Mouse (Mus musculus): Measurements from ENCODE around the gene Ints5.
A peak's percentile ranks its signal among the peaks of the same experiment; 100 is the strongest.

Gene Ints5

GRCm38 (mm10) chr19:8929224-8930088 is 36.7 kb downstream of the Ints5 start, which contains the start of the genes Rom1 and Eml3:
Gene Rom1 (minus strand): TSS chr19:8929356.
Gene Eml3 (plus strand): TSS chr19:8929552.
- peak; percentile 88 to 93 for DNase-seq (ENCODE audit: low spot score in 2 of 2)

- DNase-seq (ENCODE audit: low spot score in 2 of 2): peak in 1 of 2 experiments; percentile 67
These were observed 37.3 kb downstream of the Ints5 start for GRCm38 (mm10) chr19:8930117-8930516.

GRCm38 (mm10) chr19:8930771-8931170 is 38.0 kb downstream of the Ints5 start:
- peak in 1 of 2 experiments; percentile 62 for DNase-seq (ENCODE audit: low spot score in 2 of 2)

- no peak for DNase-seq (ENCODE audit: low spot score in 2 of 2)
These were observed 43.9 kb downstream of the Ints5 start for GRCm38 (mm10) chr19:8936736-8937135.

- no peak for DNase-seq (ENCODE audit: low spot score in 2 of 2)
These were observed 47.8 kb downstream of the Ints5 start for GRCm38 (mm10) chr19:8940526-8941133.

GRCm38 (mm10) chr19:8941136-8941514 is 48.3 kb downstream of the Ints5 start:
- no peak for DNase-seq (ENCODE audit: low spot score in 2 of 2)

GRCm38 (mm10) chr19:8941515-8942217 is 48.9 kb downstream of the Ints5 start, which contains the start of gene Mta2:
Gene Mta2 (plus strand): TSS chr19:8941875.
- DNase-seq (ENCODE audit: low spot score in 2 of 2): peak; percentile 96 to 97

- no peak for DNase-seq (ENCODE audit: low spot score in 2 of 2)
These were observed 49.6 kb downstream of the Ints5 start for GRCm38 (mm10) chr19:8942276-8942964.

- DNase-seq (ENCODE audit: low spot score in 2 of 2): no peak
These were observed 50.2 kb downstream of the Ints5 start for GRCm38 (mm10) chr19:8943047-8943446.

GRCm38 (mm10) chr19:8944062-8944461 is 51.3 kb downstream of the Ints5 start:
- DNase-seq (ENCODE audit: low spot score in 2 of 2): no peak

GRCm38 (mm10) chr19:8944750-8945149 is 51.9 kb downstream of the Ints5 start:
- peak; percentile 79 to 86 for DNase-seq (ENCODE audit: low spot score in 2 of 2)

GRCm38 (mm10) chr19:8945251-8945650 is 52.4 kb downstream of the Ints5 start:
- DNase-seq (ENCODE audit: low spot score in 2 of 2): no peak

- no peak for DNase-seq (ENCODE audit: low spot score in 2 of 2)
These were observed 54.1 kb downstream of the Ints5 start for GRCm38 (mm10) chr19:8946929-8947328.

All from spleen, postnatal 4 days (tissue).